Mouse (Mus musculus) midbrain, embryonic 16.5 days (tissue): ENCODE measurements around the gene Ppa2. TPM values are rescaled to one million over a fixed set of nuclear protein-coding genes. Genes with fewer than 3 reads are reported as not detected.

Source experiments
- ATAC-seq: fragments of 200-750 bp; cut with Nextera tagmentation; 2 replicates; pipeline ENCODE4 v1.8.0; 2017; ENCODE audit warnings: moderate TSS enrichment
- H3K27ac ChIP-seq: fragments of 300-500 bp; sonication (generic); 2 replicates; pipeline ENCODE4 v1.5.1; 2014; ENCODE audit warnings: mild to moderate bottlenecking, low read length, mixed read lengths
- H3K27me3 ChIP-seq: fragments of 300-500 bp; sonication (generic); 2 replicates; pipeline ENCODE4 v1.6.1; 2014; ENCODE audit warnings: low read depth, low read length, mixed read lengths; ENCODE audit not compliant: control insufficient read depth, insufficient read depth
- H3K36me3 ChIP-seq: fragments of 300-500 bp; sonication (generic); 2 replicates; pipeline ENCODE4 v1.6.1; 2014; ENCODE audit warnings: mild to moderate bottlenecking, low read length, moderate library complexity, mixed read lengths; ENCODE audit not compliant: control insufficient read depth, insufficient read depth
- H3K4me1 ChIP-seq: fragments of 300-500 bp; sonication (generic); 2 replicates; pipeline ENCODE4 v1.6.1; 2014; ENCODE audit warnings: mild to moderate bottlenecking, low read length, mixed read lengths; ENCODE audit not compliant: control insufficient read depth, insufficient read depth
- H3K4me2 ChIP-seq: fragments of 300-500 bp; sonication (generic); 2 replicates; pipeline ENCODE4 v1.6.1; 2014; ENCODE audit warnings: mild to moderate bottlenecking, low read length, mixed read lengths
- H3K4me3 ChIP-seq: fragments of 300-500 bp; sonication (generic); 2 replicates; pipeline ENCODE4 v1.5.1; 2014; ENCODE audit warnings: low read depth, mild to moderate bottlenecking, low read length, moderate library complexity, mixed read lengths
- H3K9ac ChIP-seq: fragments of 300-500 bp; sonication (generic); 2 replicates; pipeline ENCODE4 v1.6.1; 2014; ENCODE audit warnings: low read depth, low read length, mixed read lengths
- H3K9me3 ChIP-seq: fragments of 300-500 bp; sonication (generic); replicated peaks from 2 replicates; pipeline ENCODE4 v1.6.1; 2014; ENCODE audit warnings: mild to moderate bottlenecking, low read length, mixed read lengths; ENCODE audit not compliant: control insufficient read depth, poor library complexity, severe bottlenecking
- WGBS: fragments of 180-500 bp; shearing (Covaris S2); extraction: QIAGEN DNeasy Blood & Tissue Kit; methylation state at CpG from one replicate; pipeline ENCODE4 v1.1.7; 2014; 5-methylcytosine and 5-hydroxymethylcytosine counted together
- polyA plus RNA-seq: library from polyadenylated mRNA; unstranded; fragments of >200 nt; fragmentation: Nextera tagmentation; extraction: Ambion mirVana; gene quantifications from 2 replicates; pipeline ENCODE4 v1.2.1, GENCODE M21; 2015

Ppa2 gene
- polyA plus RNA-seq, 1 experiment from 2014 or later = 96.0 TPM

- WGBS = 47% methylated on average over 6 of the region's 6 CpGs
- no peak overlapping the region for H3K27ac ChIP-seq
- H3K4me1 ChIP-seq = peaks cover 8% of the 10 kb centered on the region
- no peaks in the 10 kb centered on the region for H3K36me3 ChIP-seq
- no peak overlapping the region for H3K4me2 ChIP-seq
- H3K4me3 ChIP-seq = no peak overlapping the region
- no peak for ATAC-seq
- H3K27me3 ChIP-seq = no peaks in the 10 kb centered on the region
- H3K9ac ChIP-seq = no peak overlapping the region
- H3K9me3 ChIP-seq = 0 out of 2 replicates have a peak, but pooled peaks cover 4% of the 10 kb centered on the region
These were observed 2.9 kb downstream of the Ppa2 start for GRCm38 (mm10) chr3:133312850-133313249.

DNA sequence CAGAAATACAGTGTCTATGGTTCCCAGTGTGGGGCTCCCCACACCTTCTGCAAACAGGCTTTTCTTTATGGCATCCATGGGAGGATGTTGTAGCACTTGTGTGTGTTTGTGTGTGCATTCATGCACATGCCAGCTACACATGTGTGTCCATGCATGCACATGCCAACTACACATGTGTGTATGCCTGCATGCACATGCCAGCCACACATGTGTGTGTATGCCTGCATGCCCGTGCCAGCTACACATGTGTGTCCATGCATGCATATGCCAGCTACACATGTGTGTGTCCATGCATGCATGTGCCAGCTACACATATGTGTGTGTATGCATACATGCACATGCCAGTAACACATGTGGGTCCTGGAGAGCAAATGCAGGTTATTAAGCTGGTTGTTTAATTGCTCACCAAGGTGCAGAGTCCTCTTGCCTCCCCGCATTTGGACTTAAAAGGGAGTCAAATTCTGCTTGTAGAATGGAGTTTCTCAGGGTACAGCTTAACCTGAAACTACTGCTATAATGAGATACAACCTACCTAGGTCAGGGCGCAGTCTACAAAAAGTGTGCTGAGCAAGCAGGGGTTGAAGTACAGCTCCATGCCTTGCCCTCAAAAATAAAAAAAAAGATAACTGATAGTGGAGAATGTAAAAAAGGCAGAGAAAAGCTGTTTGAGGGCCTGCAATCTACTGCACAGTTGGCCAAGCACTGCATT lies 3.7 kb downstream of the Ppa2 start:
- no peak overlapping the region for H3K9ac ChIP-seq
- H3K27ac ChIP-seq = no peak overlapping the region
- 97% methylated on average over 3 of the region's 3 CpGs for WGBS
- no peaks in the 10 kb centered on the region for H3K27me3 ChIP-seq
- H3K4me3 ChIP-seq = no peak overlapping the region
- no peaks in the 10 kb centered on the region for H3K36me3 ChIP-seq
- no peak overlapping the region for H3K4me2 ChIP-seq
- no peak for ATAC-seq
- peaks cover 8% of the 10 kb centered on the region for H3K4me1 ChIP-seq
- H3K9me3 ChIP-seq = 0 out of 2 replicates have a peak, but pooled peaks cover 2% of the 10 kb centered on the region

GRCm38 (mm10) chr3:133314475-133314874 lies 4.6 kb downstream of the Ppa2 start:
- no peak for ATAC-seq
- 53% methylated on average over 6 of the region's 6 CpGs for WGBS
- no peak overlapping the region for H3K4me3 ChIP-seq
- H3K9ac ChIP-seq = no peak overlapping the region
- no peaks in the 10 kb centered on the region for H3K9me3 ChIP-seq
- H3K4me1 ChIP-seq = peaks cover 8% of the 10 kb centered on the region
- no peaks in the 10 kb centered on the region for H3K36me3 ChIP-seq
- H3K27me3 ChIP-seq = no peaks in the 10 kb centered on the region
- no peak overlapping the region for H3K27ac ChIP-seq
- no peak overlapping the region for H3K4me2 ChIP-seq

DNA sequence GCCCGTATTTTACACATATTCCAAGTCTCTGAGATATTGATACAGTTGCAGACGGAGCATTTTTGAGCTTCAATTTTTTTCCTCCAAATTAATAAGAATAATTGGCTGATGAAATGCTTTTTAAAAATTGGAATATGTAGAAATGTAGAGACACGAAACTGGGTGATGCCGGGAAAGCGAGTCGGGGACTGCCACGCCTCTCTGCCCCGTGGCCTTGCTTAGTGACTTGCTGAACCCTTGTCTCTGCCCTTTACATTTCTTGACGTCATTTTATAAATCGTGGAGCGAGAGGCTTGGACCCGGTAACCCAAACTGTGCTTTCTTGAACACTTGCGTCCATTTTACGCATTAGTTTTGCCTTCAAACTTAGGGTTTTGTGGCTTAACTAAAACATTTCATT lies 5.1 kb downstream of the Ppa2 start:
- Histone ChIP-seq H3K4me3 (no peak overlapping the region), H3K27ac (no peak overlapping the region), H3K27me3 (no peaks in the 10 kb centered on the region), H3K4me2 (no peak overlapping the region), H3K36me3 (no peaks in the 10 kb centered on the region), H3K9ac (no peak overlapping the region), H3K9me3 (no peaks in the 10 kb centered on the region), H3K4me1 (peaks cover 6% of the 10 kb centered on the region; the same call in 1 of the 2 replicates)
- 97% methylated on average over 14 of the region's 14 CpGs for WGBS
- ATAC-seq = no peak

DNA sequence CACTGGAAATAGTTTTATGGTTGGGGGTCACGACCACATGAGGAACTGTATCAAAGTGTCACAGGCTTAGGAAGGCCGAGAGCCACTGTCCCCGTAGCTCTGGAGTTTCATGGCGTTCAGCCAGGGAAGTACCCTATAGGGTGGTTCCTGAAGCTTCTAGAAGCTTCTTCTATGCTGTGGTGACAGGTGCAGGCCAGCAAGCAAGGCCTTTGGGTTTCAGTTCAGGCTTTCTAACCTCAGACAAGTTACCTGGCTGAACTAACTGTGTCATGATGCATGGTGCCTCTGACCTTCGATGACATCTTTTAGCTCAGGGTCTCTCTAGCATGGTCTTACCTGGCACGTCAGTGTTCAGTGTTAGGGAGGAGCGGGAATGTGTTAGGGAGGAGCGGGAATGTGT lies 5.7 kb downstream of the Ppa2 start:
- Histone ChIP-seq H3K36me3 (no peaks in the 10 kb centered on the region), H3K4me3 (no peak overlapping the region), H3K9me3 (no peaks in the 10 kb centered on the region), H3K4me1 (peaks cover 6% of the 10 kb centered on the region; the same call in 1 of the 2 replicates), H3K27ac (no peak overlapping the region), H3K27me3 (no peaks in the 10 kb centered on the region), H3K9ac (no peak overlapping the region), H3K4me2 (no peak overlapping the region)
- no peak for ATAC-seq
- 94% methylated on average over 8 of the region's 8 CpGs for WGBS

DNA sequence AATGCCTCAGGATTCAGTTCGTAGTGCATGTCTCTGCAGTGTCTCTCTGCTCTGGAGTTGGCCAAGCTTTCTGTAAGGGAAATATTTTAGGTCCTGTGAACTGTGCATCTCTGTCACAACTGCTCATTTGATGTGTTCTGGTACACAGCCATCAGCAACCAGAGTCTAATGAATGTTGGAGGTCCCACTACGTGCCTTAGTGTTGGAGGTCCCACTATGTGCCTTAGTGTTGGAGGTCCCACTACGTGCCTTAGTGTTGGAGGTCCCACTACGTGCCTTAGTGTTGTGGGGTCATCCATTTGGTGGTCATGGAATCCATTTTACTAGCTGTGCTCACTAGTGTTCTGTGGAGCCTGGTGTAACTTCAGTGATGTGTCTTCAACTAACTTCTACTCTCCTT lies 7.9 kb downstream of the Ppa2 start:
- Histone ChIP-seq H3K27ac (no peak overlapping the region), H3K9me3 (no peaks in the 10 kb centered on the region), H3K4me3 (no peak overlapping the region), H3K27me3 (no peaks in the 10 kb centered on the region), H3K36me3 (no peaks in the 10 kb centered on the region), H3K4me2 (no peak overlapping the region), H3K4me1 (no peaks in the 10 kb centered on the region), H3K9ac (no peak overlapping the region)
- no peak for ATAC-seq
- WGBS = 96% methylated on average over 4 of the region's 4 CpGs

GRCm38 (mm10) chr3:133318596-133318995 lies 8.7 kb downstream of the Ppa2 start:
- ATAC-seq = no peak
- Histone ChIP-seq H3K9ac (no peak overlapping the region), H3K4me1 (no peaks in the 10 kb centered on the region), H3K27me3 (no peaks in the 10 kb centered on the region), H3K9me3 (no peaks in the 10 kb centered on the region), H3K36me3 (0 out of 2 replicates have a peak, but pooled peaks cover 2% of the 10 kb centered on the region), H3K4me3 (no peak overlapping the region), H3K4me2 (no peak overlapping the region), H3K27ac (no peak overlapping the region)
- WGBS = 91% methylated on average over 15 of the region's 15 CpGs

DNA sequence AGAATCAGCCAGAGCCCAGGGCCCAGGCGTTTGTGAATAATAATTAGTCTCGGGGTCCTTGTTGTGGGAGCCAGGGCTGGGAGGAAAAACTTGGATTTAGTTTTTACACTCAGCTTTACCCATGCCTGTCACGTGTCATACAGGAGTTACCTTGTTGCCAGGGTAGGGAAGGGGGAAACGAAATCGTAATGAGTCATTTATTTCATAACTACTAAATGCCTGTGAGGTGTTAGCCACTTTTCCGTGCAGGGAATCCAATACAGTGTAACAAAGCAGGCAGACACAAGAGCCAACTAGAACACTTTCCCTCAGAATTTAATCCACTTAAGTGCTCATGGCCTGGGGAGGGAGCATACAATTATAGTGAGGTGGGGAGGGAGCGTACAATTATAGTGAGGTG lies 9.9 kb downstream of the Ppa2 start:
- no peak for ATAC-seq
- 74% methylated on average over 7 of the region's 7 CpGs for WGBS

GRCm38 (mm10) chr3:133320313-133320712 lies 10.4 kb downstream of the Ppa2 start:
- no peak for ATAC-seq
- Histone ChIP-seq H3K4me1 (no peaks in the 10 kb centered on the region), H3K9ac (no peak overlapping the region), H3K9me3 (no peaks in the 10 kb centered on the region), H3K27me3 (no peaks in the 10 kb centered on the region), H3K4me2 (no peak overlapping the region), H3K36me3 (0 out of 2 replicates have a peak, but pooled peaks cover 2% of the 10 kb centered on the region), H3K27ac (no peak overlapping the region), H3K4me3 (no peak overlapping the region)
- 97% methylated on average over 6 of the region's 6 CpGs for WGBS

More for the DNA sequence above, 9.9 kb downstream of the Ppa2 start:
- no peak overlapping the region for H3K4me2 ChIP-seq
- 0 out of 2 replicates have a peak, but pooled peaks cover 2% of the 10 kb centered on the region for H3K36me3 ChIP-seq
- no peaks in the 10 kb centered on the region for H3K27me3 ChIP-seq
- no peak overlapping the region for H3K4me3 ChIP-seq
- no peak overlapping the region for H3K9ac ChIP-seq
- no peaks in the 10 kb centered on the region for H3K4me1 ChIP-seq
- no peak overlapping the region for H3K27ac ChIP-seq
- no peaks in the 10 kb centered on the region for H3K9me3 ChIP-seq
